Mouse (Mus musculus): Measurements from ENCODE around the gene Tnfsf18. TPM values are rescaled to one million over a fixed set of nuclear protein-coding genes. Genes with fewer than 3 reads are reported as not detected.

Tnfsf18 gene
- not detected for total RNA-seq (2023)

DNA sequence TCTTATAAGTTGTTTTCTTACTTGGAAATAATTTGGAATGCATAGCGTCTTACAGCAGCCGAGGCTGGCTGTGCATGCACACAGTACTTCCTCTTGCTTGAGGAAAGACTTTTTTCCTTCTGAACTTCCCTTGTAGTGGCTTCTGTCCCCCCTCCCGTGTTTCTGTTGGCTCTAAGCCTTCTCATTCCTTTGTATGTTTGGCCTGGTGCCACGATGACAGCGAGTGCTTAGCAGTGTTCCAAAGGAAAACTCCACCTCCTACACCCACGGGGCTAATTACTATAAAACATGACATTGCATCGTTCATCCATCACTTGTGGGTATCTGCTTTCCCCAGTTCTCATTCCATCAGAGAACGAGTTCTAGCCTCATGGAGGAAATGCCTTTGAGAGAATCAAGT is at the start of gene Tnfsf18:
Gene Tnfsf18, plus strand, starts transcription at position 313 of the 400 bp plus-strand sequence.

Other genes starting within 250 kb of the Tnfsf18 start
- 410 TPM for gene Prdx6, start 243.4 kb upstream of the Tnfsf18 start, total RNA-seq (2023)
- not detected for gene Tnfsf4, start 99.2 kb upstream of the Tnfsf18 start, total RNA-seq (2023)